Mouse (Mus musculus): ENCODE results near the gene Stxbp5. TPM values are rescaled to one million over a fixed set of nuclear protein-coding genes. Genes with fewer than 3 reads are reported as not detected.

Gene Stxbp5
- total RNA-seq, 1 experiment from 2014 or later: 41.2 TPM

DNA sequence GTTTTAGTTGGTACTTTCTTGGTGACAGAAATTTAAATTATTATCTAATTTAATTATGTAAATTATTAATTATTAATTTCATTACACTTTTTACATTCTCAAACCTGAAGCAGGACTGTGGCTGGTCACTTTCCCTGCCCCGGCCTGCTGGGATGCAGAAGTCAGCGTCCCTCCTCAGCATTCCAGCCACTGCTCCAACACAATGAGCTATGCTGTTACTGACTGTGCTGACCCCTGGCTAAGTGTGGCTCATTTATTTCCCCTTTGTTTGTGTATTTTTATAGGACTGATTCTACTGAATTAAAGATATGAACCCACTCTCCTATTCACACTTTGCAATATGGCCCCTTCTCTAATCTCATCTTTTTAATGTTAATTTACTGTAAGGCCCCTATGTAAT lies 43.0 kb downstream of the Stxbp5 start:
- DNase-seq: no peak

DNA sequence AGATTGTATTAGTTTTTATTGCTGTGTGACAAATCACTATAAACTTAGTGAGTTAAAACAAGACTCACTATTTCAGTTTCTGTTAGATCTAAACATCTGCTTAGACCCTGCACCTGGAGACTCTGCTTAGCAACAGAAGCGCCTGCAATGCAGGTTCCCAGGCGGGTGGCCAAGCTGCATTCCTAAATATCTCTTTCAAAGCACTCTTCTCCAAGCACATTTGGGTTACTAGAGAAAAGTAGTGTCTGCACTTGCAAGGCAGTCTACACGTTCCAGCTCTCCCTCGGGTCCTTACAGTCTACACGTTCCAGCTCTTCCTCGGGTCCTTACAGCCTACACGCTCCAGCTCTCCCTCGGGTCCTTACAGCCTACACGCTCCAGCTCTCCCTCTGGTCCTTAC lies 44.1 kb downstream of the Stxbp5 start:
- no peak for DNase-seq

DNA sequence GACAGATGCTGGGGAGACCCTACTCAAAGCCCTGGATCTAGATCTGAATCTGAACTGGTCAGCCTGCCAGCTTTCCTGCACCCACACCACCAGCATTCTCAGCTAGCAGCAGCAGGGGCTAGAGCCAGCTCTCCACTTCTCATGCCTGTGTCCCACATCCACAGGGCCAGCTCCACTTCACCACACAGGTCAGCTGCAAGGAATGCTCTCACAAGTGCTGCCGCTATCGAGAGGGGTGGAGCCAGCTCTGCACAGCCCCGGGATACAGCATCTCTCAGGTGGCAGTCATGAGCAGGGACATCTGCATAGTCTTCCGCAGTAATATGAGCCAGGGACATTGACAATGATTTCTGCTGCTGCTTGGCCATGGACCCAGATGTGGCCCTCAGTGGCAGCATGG lies 54.5 kb downstream of the Stxbp5 start:
- DNase-seq: no peak

DNA sequence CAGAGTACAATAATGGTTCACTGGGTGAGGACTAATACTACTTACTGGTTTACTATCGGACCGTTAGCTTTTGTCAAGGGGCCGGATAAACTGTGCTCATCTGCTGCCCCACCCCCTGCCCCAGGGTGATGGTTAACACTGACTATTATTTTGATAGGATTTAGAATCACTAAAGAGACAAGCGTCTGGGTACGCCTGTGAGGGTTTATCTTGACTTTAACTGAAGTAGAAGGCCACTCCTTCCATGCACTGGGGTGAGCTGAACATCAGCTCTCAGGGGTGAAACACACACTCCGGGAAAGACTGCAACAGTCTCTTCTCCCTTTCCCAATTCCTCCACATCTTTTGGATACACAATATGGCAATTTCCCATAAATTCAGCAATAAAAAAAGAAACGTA lies 61.5 kb downstream of the Stxbp5 start:
- no peak for DNase-seq

- DNase-seq: no peak
These were observed 65.9 kb downstream of the Stxbp5 start for GRCm38 (mm10) chr10:9834986-9835385.

- no peak for DNase-seq
These were observed 67.9 kb downstream of the Stxbp5 start for GRCm38 (mm10) chr10:9832937-9833336.

GRCm38 (mm10) chr10:9829744-9830143 lies 71.1 kb downstream of the Stxbp5 start:
- no peak for DNase-seq

GRCm38 (mm10) chr10:9821299-9821698 lies 79.6 kb downstream of the Stxbp5 start:
- no peak for DNase-seq

- DNase-seq: no peak
These were observed 82.3 kb downstream of the Stxbp5 start for GRCm38 (mm10) chr10:9818574-9818973.

- DNase-seq: no peak
These were observed 87.0 kb downstream of the Stxbp5 start for GRCm38 (mm10) chr10:9813926-9814325.

GRCm38 (mm10) chr10:9807596-9807995 lies 93.3 kb downstream of the Stxbp5 start:
- no peak for DNase-seq

DNA sequence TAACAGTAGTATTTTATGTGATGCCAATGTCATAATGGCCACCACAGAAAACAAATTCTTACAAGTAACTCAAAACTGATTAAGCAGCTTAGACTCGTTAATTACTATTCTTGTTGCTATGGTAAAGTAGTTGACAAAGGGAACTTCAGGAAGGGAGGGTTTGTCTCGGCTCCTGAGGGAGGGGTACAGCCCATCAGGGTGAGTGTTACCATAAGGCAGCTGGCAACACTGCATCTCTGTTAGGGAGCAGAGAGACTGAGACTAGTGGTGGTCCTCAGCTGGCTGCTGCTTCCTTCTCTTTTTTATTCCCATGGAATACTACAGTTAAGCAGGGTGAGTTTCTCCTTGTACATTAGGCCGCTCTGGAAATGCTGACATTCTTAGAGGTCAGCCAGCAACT lies 95.5 kb downstream of the Stxbp5 start:
- no peak for DNase-seq

- DNase-seq: no peak
These were observed 97.8 kb downstream of the Stxbp5 start for GRCm38 (mm10) chr10:9803126-9803525.

DNA sequence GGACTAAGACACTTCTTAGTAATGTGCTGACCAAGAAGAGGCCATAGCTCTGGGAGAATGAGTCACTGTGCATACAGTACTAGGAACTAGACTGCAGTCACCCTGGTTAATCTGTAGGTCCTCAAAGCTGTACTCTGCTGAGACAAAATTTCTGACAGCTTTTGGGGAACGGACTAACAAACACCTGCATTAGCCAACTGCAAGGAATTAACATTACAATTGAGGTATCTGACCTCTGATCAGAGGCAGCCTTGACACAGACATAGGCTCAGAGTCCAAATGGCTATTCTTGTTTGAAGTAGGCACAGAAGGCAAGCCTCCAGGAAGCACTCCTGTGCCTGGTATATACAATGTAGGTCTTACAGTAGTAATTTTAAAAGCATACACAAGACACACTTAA lies 99.3 kb downstream of the Stxbp5 start:
- DNase-seq: no peak

- no peak for DNase-seq
These were observed 101.8 kb downstream of the Stxbp5 start for GRCm38 (mm10) chr10:9799085-9799484.

- no peak for DNase-seq
These were observed 104.5 kb downstream of the Stxbp5 start for GRCm38 (mm10) chr10:9796429-9796828.

DNA sequence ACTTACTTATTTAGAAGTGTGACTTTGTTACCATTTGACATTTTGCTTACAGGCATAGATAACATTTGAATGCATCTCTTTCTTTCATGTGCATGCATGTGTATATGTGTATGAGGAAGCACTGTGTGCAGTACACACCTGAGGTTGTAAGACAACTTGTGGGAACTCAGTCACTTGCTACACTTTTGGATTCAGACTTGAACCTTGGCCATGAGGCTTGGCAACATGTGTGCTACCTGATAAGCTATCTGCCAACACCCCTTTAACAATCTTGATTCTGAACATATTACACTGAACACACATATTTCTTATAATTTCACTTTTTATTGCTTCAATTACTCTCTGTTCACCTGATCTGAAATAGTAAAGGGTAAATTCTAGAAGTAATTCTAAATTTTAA lies 106.5 kb downstream of the Stxbp5 start:
- no peak for DNase-seq

GRCm38 (mm10) chr10:9790947-9791346 lies 109.9 kb downstream of the Stxbp5 start:
- DNase-seq: no peak

- no peak for DNase-seq
These were observed 114.4 kb downstream of the Stxbp5 start for GRCm38 (mm10) chr10:9786461-9786860.

DNA sequence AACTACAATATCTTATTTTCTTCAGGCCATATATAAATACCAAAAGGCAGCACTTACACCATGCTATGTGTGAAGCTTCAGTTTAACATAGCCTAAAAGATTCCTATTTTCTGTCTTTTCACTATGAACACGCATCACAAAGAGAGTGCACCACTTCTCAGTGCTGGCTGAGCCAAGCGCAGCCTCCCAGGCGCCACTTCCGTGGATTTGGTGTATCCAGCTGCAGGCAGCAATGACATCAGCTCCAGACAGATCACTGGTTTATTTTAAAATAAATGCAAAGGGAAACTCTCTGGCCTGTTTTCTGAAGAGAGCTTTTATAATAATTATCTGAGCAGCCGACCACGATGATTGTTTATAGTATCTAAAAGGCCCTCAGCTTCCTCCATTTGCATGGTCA lies 115.2 kb downstream of the Stxbp5 start:
- DNase-seq: no peak

DNA sequence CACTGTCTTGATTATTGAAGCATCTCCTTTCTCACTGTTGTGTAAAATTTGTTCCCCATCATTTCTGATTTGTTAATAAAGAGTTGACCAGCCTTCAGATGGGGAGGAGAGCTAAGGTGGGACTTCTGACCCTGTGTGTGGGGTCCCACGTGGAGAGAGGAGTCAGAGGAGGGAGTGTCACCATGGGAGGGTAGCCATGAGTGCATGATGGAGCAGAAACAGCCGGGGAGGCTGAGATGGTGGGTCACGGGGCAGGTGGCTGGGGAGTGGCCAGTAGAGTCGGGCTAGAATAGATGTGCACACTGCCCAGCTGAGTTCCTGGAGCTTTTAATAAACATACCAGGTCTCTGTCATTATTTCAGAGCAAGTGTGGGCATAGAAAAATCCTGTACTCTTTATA lies 121.0 kb downstream of the Stxbp5 start:
- no peak for DNase-seq

GRCm38 (mm10) chr10:9770261-9770660 lies 130.6 kb downstream of the Stxbp5 start:
- DNase-seq: no peak

GRCm38 (mm10) chr10:9763831-9764230 lies 137.0 kb downstream of the Stxbp5 start:
- no peak for DNase-seq

DNA sequence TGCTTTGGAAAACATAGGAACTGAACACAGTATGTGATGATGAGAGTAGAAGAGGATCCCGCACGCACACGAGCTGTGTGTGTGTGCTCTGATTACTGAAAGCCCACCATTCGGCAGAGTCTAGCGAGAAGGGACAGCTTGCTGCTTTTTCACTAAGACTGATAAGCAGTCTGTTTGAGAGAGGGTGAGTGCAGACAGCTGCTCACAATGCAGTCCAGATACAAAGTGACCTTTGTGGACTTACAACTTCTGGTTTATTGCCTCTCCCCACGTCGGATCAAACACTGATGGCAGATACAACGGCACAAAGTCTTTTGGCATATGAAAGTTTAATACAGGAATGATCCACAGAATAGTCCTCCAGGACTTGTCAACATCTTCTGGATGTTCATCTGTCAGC lies 140.6 kb downstream of the Stxbp5 start:
- no peak for DNase-seq

GRCm38 (mm10) chr10:9756546-9756945 lies 144.3 kb downstream of the Stxbp5 start:
- no peak for DNase-seq
